Mouse (Mus musculus) adrenal gland, adult (tissue): ENCODE measurements around the gene Prss34.

Experiments used
- DNase-seq, 2 experiments: peaks; one replicate each; pipeline ENCODE4 v3.0.0; 2022 to 2023; ENCODE audit warnings: low spot score in 1 of 2; ENCODE audit not compliant: inconsistent age in 2 of 2

Gene Prss34

DNA sequence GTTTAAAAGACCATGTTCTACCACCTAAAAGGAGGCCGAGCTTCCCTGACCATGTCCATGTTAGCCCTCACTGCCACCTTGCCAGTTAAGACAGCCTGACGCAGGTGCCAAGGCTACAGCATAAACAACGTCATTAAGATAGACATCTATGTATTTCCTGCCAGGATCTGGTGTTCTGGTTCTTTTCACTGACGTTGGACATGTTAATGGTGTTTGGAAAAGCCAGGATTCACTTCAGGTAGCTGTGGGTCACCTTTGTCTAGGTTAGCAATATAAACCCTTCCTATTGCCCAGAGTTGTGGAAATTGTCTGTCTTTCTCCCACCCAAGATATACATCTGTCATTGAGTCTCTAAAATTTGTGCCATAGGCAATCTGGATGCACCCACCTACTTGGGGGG is 10.2 kb downstream of the Prss34 start, which contains the start of gene Prss28:
Gene Prss28 (plus strand): TSS at position 301 of the 400 bp plus-strand sequence.
- no peak for DNase-seq

DNA sequence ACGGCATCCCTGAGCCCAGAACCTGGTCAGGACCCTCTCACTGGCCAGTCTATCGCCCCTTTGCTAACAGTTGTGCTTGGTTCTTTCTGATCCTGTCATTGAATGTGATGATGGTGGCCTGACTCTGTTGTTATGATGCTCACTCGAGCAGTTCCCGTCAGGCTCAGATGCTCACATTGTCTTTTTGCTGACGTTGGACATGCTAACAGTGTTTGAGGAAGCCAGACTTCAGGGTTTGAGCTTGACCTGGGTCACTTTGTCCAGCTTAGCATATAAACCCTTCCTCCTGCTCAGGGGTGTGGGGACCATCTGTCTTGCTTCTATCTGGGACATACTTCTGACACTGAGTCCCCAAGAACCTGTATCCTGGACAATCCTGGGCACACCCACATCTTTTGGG is 20.2 kb downstream of the Prss34 start, which contains the start of gene Prss29:
Gene Prss29 (plus strand): TSS at position 301 of the 400 bp plus-strand sequence.
- DNase-seq: no peak

DNA sequence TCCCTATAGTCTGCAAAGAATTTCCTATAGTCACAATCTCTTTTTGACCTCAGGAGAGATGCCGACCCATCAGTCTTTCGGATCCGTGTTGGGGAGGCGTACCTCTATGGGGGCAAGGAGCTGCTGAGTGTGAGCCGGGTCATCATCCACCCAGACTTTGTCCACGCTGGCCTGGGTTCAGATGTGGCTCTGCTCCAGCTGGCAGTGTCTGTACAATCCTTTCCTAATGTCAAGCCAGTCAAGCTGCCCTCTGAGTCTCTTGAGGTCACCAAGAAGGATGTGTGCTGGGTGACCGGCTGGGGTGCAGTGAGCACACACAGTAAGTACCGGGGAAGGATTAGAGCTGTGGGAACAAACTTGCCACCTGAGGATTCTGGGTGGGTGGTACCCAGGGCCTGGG is 22.6 kb downstream of the Prss34 start:
- no peak for DNase-seq

DNA sequence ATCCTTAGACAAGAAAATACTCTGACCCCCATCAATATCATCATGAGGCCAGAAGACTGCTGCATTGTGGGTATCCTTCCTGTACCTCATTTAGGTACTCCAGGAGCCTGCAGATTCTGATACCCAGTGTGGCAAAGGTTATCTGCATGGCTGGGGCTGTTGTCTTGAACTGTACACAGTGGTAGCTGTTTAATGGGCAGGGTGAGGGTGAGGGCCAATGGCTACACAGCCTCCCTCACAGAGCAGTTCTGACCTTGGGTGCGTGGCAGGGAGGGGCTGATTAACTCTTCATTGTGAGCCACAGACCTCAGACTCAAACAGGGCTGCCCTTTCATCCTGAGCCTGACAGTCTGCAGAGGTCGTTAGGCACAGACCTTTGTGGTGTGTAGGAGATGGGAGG is 24.7 kb downstream of the Prss34 start:
- DNase-seq: no peak

DNA sequence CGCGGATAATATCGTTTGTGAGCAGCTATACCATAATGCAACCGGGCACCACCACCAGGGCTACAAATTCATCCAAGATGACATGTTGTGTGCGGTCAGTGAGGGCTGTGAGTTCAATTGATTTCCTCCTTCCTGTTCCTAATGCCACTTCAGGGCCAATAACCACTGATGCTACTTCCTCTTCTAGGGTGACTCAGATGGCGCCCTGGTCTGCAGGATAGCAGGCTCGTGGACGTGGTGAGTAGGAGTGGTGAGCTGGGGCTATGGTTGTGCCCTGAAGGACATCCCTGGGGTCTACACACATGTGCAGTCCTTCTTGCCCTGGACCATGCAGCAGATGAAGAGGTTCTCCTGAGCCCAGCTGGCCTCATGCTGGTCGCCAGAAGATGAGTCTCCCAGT is 34.1 kb downstream of the Prss34 start:
- no peak for DNase-seq

DNA sequence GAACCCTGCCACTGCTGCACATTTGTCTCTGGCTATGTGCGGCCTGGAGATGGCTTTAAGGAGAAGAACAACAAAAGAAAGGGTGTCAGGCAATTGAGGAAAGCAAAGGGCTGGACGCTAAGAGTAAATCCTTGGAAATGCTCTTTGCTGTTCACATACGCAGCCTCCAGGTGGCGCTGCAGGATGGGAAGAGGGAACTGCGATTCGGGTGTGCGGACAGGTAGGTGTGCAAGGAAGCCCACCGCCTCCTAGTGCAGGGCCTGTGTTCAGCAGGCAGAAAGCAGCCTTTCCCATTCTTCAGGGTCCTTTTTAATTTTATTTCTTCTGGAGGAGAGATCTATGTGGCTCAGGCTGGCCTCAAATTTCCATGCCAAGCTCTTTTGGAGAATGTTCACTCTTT is 35.7 kb downstream of the Prss34 start:
- DNase-seq: peak; percentile 54 to 84

DNA sequence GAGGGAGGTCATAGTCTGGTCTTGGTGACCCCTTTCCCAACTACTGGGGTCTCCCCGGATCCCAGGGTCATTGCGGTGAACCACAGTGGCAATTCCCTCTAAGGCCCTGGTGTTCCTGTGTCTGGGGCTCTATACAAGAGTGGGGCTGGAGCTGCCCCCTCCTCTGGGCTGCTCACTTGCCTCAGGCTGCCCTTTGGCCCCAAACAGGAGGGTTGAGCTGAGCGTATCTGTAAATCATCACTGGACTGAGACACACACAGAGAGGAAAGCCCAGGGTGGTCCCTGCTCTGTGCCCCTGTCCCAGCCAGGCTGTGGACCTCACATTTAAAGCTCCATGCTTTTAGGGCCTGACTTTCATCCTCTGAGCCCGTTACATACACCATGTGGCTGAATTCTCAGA is 40.0 kb downstream of the Prss34 start:
- DNase-seq: no peak

DNA sequence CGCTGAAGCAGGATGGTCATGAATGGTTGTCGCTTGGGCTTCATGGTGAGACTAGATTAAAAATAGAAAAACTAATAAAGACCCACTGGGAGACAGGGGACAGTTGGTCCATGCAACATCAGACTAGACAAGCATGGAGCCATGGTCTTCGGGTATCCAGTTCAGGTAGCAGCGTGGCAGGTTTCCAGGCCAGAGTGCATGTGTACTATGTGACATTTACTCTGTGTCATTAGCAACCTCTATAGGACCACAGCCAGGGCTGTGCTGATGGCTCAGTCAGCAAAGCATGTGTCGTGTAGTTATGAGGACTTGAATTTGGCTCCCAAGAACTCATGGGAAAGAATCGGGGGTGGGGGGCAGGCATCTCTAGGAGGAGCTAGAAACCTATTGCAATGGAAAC is 41.8 kb downstream of the Prss34 start:
- no peak for DNase-seq

DNA sequence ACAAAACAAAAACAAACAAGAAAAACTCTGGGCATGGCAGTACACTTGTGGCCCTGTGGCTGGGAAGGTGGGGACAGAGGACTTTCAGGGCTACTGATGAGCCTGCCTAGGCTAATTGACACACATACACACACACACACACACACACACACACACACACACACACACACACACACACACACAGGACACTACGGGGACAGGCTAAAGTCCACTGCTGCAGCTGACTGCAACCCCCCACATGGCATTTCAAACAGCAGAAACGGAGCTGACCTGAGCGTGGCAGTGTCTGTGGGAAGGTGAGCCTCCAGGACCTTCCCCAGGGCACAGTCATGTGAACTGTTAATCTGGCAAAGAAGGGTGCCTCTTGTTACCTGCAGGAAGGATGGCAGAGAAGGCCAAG is 43.3 kb downstream of the Prss34 start:
- no peak for DNase-seq

DNA sequence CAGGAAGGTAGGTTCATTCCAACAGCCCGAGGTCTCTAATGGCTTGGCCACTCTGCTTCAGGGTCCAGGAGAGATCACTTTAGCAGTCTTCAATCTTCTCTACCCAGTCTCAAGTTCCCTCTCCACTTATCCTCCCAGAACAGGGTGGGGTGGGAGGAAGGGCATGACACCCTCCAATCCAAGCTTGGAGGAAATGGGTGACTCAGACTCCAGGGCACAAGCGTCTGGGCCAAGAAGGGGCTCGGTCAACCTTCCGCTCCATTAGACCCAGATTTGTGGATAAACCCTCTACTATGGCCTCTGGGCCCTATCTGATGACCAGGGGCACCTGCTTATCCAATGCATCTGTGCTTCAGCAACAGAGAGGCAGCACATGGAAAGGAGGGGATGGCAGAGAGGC is 47.3 kb downstream of the Prss34 start, which contains the start of gene Tpsab1:
Gene Tpsab1 (minus strand): TSS at position 101 of the 400 bp plus-strand sequence.
- no peak for DNase-seq
